Mouse (Mus musculus): ENCODE results near the gene Slc17a1. TPM values are rescaled to one million over a fixed set of nuclear protein-coding genes. Genes with fewer than 3 reads are reported as not detected.

Slc17a1 gene
- total and polyA plus RNA-seq, 2 experiments from 2014 or later: not detected

GRCm38 (mm10) chr13:23930461-23930860, 62.9 kb downstream of the Slc17a1 start:
- Histone ChIP-seq H3K4me3 (ENCODE audit: low read length) (no peak overlapping the region), H3K9me3 (ENCODE audit: low read length) (no peaks in the 10 kb centered on the region), H3K4me2 (ENCODE audit: low read depth, low read length) (no peak overlapping the region), H3K9ac (replicated peaks; ENCODE audit: low read length) (no peak overlapping the region), H3K27me3 (ENCODE audit: insufficient read depth, low read length) (no peaks in the 10 kb centered on the region), H3K4me1 (ENCODE audit: insufficient read depth, low read length) (no peaks in the 10 kb centered on the region), H3K27ac (no peak overlapping the region), H3K36me3 (ENCODE audit: insufficient read depth, low read length) (no peaks in the 10 kb centered on the region)
- 93% methylated on average over 9 of the region's 9 CpGs for WGBS
- ATAC-seq: no peak
- DNase-seq (ENCODE audit: low spot score): no peak
- no peak for TF ChIP-seq CTCF (IDR thresholded peaks at IDR 0.05; ENCODE audit: low read depth)

GRCm38 (mm10) chr13:23930904-23931303, 63.4 kb downstream of the Slc17a1 start:
- no peaks in the 10 kb centered on the region for H3K9me3 ChIP-seq (ENCODE audit: low read length)
- 74% methylated on average over 11 of the region's 11 CpGs for WGBS
- no peak for ATAC-seq
- H3K27ac ChIP-seq: no peak overlapping the region
- DNase-seq (ENCODE audit: low spot score): no peak
- H3K4me2 ChIP-seq (ENCODE audit: low read depth, low read length): no peak overlapping the region
- H3K4me1 ChIP-seq (ENCODE audit: insufficient read depth, low read length): no peaks in the 10 kb centered on the region
- H3K27me3 ChIP-seq (ENCODE audit: insufficient read depth, low read length): no peaks in the 10 kb centered on the region
- no peaks in the 10 kb centered on the region for H3K36me3 ChIP-seq (ENCODE audit: insufficient read depth, low read length)
- H3K9ac ChIP-seq (replicated peaks; ENCODE audit: low read length): no peak overlapping the region
- TF ChIP-seq CTCF (IDR thresholded peaks at IDR 0.05; ENCODE audit: low read depth): no peak
- no peak overlapping the region for H3K4me3 ChIP-seq (ENCODE audit: low read length)

- Histone ChIP-seq H3K27me3 (ENCODE audit: insufficient read depth, low read length) (no peaks in the 10 kb centered on the region), H3K9ac (replicated peaks; ENCODE audit: low read length) (no peak within 1 kb of the TSS), H3K36me3 (ENCODE audit: insufficient read depth, low read length) (no peaks in the 10 kb centered on the region), H3K4me1 (ENCODE audit: insufficient read depth, low read length) (no peaks in the 10 kb centered on the region), H3K4me3 (ENCODE audit: low read length) (no peak within 1 kb of the TSS), H3K4me2 (ENCODE audit: low read depth, low read length) (no peak within 1 kb of the TSS), H3K27ac (no peak within 1 kb of the TSS), H3K9me3 (ENCODE audit: low read length) (no peaks in the 10 kb centered on the region)
- ATAC-seq: no peak
- WGBS: 94% methylated on average over 32 of the region's 39 CpGs
- DNase-seq (ENCODE audit: low spot score): no peak
- TF ChIP-seq CTCF (IDR thresholded peaks at IDR 0.05; ENCODE audit: low read depth): no peak
These were observed 66.1 kb downstream of the Slc17a1 start, which contains the start of gene Hist1h2ba for GRCm38 (mm10) chr13:23933421-23934210. Hist1h2ba (minus strand) TSS chr13:23934156.

- Histone ChIP-seq H3K4me3 (ENCODE audit: low read length) (no peak within 1 kb of the TSS), H3K4me1 (ENCODE audit: insufficient read depth, low read length) (no peaks in the 10 kb centered on the region)
- 94% methylated on average over 10 of the region's 10 CpGs for WGBS
These were observed 66.6 kb downstream of the Slc17a1 start, which contains the start of gene Hist1h2aa for GRCm38 (mm10) chr13:23934211-23934520. Hist1h2aa (plus strand) TSS chr13:23934462.

GRCm38 (mm10) chr13:23938699-23939098, 71.1 kb downstream of the Slc17a1 start:
- Histone ChIP-seq H3K36me3 (ENCODE audit: insufficient read depth, low read length) (no peaks in the 10 kb centered on the region), H3K27ac (no peak overlapping the region), H3K4me2 (ENCODE audit: low read depth, low read length) (no peak overlapping the region), H3K27me3 (ENCODE audit: insufficient read depth, low read length) (no peaks in the 10 kb centered on the region), H3K9ac (replicated peaks; ENCODE audit: low read length) (no peak overlapping the region), H3K9me3 (ENCODE audit: low read length) (no peaks in the 10 kb centered on the region), H3K4me1 (ENCODE audit: insufficient read depth, low read length) (no peaks in the 10 kb centered on the region), H3K4me3 (ENCODE audit: low read length) (no peak overlapping the region)
- ATAC-seq: no peak
- peak; percentile 54 for DNase-seq (ENCODE audit: low spot score)
- TF ChIP-seq CTCF (IDR thresholded peaks at IDR 0.05; ENCODE audit: low read depth): no peak
- 84% methylated on average over 1 of the region's 1 CpGs for WGBS

More at GRCm38 (mm10) chr13:23934211-23934520, 66.6 kb downstream of the Slc17a1 start, which contains the start of gene Hist1h2aa:
- DNase-seq (ENCODE audit: low spot score) (no peak), ATAC-seq (no peak)
- H3K27me3 ChIP-seq (ENCODE audit: insufficient read depth, low read length): no peaks in the 10 kb centered on the region
- no peaks in the 10 kb centered on the region for H3K36me3 ChIP-seq (ENCODE audit: insufficient read depth, low read length)
- TF ChIP-seq CTCF (IDR thresholded peaks at IDR 0.05; ENCODE audit: low read depth): no peak
- no peak within 1 kb of the TSS for H3K9ac ChIP-seq (replicated peaks; ENCODE audit: low read length)
- no peak within 1 kb of the TSS for H3K4me2 ChIP-seq (ENCODE audit: low read depth, low read length)
- H3K27ac ChIP-seq: no peak within 1 kb of the TSS
- H3K9me3 ChIP-seq (ENCODE audit: low read length): no peaks in the 10 kb centered on the region

- H3K4me1 ChIP-seq (ENCODE audit: insufficient read depth, low read length): no peaks in the 10 kb centered on the region
- no peak for ATAC-seq
- H3K4me3 ChIP-seq (ENCODE audit: low read length): no peak overlapping the region
- no peak overlapping the region for H3K27ac ChIP-seq
- H3K27me3 ChIP-seq (ENCODE audit: insufficient read depth, low read length): no peaks in the 10 kb centered on the region
- no peaks in the 10 kb centered on the region for H3K36me3 ChIP-seq (ENCODE audit: insufficient read depth, low read length)
- 58% methylated on average over 6 of the region's 6 CpGs for WGBS
- TF ChIP-seq CTCF (IDR thresholded peaks at IDR 0.05; ENCODE audit: low read depth): no peak
- no peak for DNase-seq (ENCODE audit: low spot score)
- H3K4me2 ChIP-seq (ENCODE audit: low read depth, low read length): no peak overlapping the region
- H3K9ac ChIP-seq (replicated peaks; ENCODE audit: low read length): no peak overlapping the region
- H3K9me3 ChIP-seq (ENCODE audit: low read length): no peaks in the 10 kb centered on the region
These were observed 72.7 kb downstream of the Slc17a1 start for GRCm38 (mm10) chr13:23940291-23940690.

- Histone ChIP-seq H3K27me3 (ENCODE audit: insufficient read depth, low read length) (no peaks in the 10 kb centered on the region), H3K9ac (replicated peaks; ENCODE audit: low read length) (no peak overlapping the region), H3K4me3 (ENCODE audit: low read length) (no peak overlapping the region), H3K4me1 (ENCODE audit: insufficient read depth, low read length) (no peaks in the 10 kb centered on the region), H3K36me3 (ENCODE audit: insufficient read depth, low read length) (no peaks in the 10 kb centered on the region), H3K4me2 (ENCODE audit: low read depth, low read length) (no peak overlapping the region), H3K27ac (no peak overlapping the region), H3K9me3 (ENCODE audit: low read length) (no peaks in the 10 kb centered on the region)
- peak; percentile 51 for TF ChIP-seq CTCF (IDR thresholded peaks at IDR 0.05; ENCODE audit: low read depth)
- ATAC-seq: no peak
- 58% methylated on average over 2 of the region's 2 CpGs for WGBS
- peak; percentile 44 for DNase-seq (ENCODE audit: low spot score)
These were observed 75.3 kb downstream of the Slc17a1 start for GRCm38 (mm10) chr13:23942861-23943260.

Small RNA genes within 50 kb of the gene (microRNA-seq; reads per million reads assigned to microRNA genes)
- 0 reads per million in 2 experiments for gene Gm44344

Other genes starting within 250 kb of the Slc17a1 start
- 262 and 304 TPM in 2 replicates for gene Hist1h2be, start 246.6 kb upstream of the Slc17a1 start, total RNA-seq (2014; rRNA removed)
- 0.30 and 0.41 TPM in 2 replicates for gene Hist1h2be, start 246.6 kb upstream of the Slc17a1 start, polyA plus RNA-seq (2015; fragmentation: Nextera tagmentation; extraction: Ambion mirVana)
- 281 and 348 TPM in 2 replicates for gene Hist1h1e, start 245.2 kb upstream of the Slc17a1 start, total RNA-seq (2014; rRNA removed)
- 20.1 and 21.9 TPM in 2 replicates for gene Hist1h1e, start 245.2 kb upstream of the Slc17a1 start, polyA plus RNA-seq (2015; fragmentation: Nextera tagmentation; extraction: Ambion mirVana)
- gene Hist1h2ac, start 183.8 kb upstream of the Slc17a1 start, total RNA-seq (2014; rRNA removed): 63.3 and 98.5 TPM in 2 replicates
- 0.30 and 0.38 TPM in 2 replicates for gene Hist1h2ac, start 183.8 kb upstream of the Slc17a1 start, polyA plus RNA-seq (2015; fragmentation: Nextera tagmentation; extraction: Ambion mirVana)
- gene Hist1h2bc, start 183.6 kb upstream of the Slc17a1 start, total RNA-seq (2014; rRNA removed): 189 and 295 TPM in 2 replicates
- 36.1 and 46.1 TPM in 2 replicates for gene Hist1h2bc, start 183.6 kb upstream of the Slc17a1 start, polyA plus RNA-seq (2015; fragmentation: Nextera tagmentation; extraction: Ambion mirVana)
- gene Hist1h1t, start 171.9 kb upstream of the Slc17a1 start, total RNA-seq (2014; rRNA removed): 1.1 and 1.6 TPM in 2 replicates
- gene Hist1h1t, start 171.9 kb upstream of the Slc17a1 start, polyA plus RNA-seq (2015; fragmentation: Nextera tagmentation; extraction: Ambion mirVana): not detected in 2 replicates
- 1,149 and 1,400 TPM in 2 replicates for gene Hist1h4c, start 169.3 kb upstream of the Slc17a1 start, total RNA-seq (2014; rRNA removed)
- gene Hist1h4c, start 169.3 kb upstream of the Slc17a1 start, polyA plus RNA-seq (2015; fragmentation: Nextera tagmentation; extraction: Ambion mirVana): 4.0 and 4.6 TPM in 2 replicates
- gene Hfe, start 156.9 kb upstream of the Slc17a1 start, total RNA-seq (2014; rRNA removed): 3.2 and 11.1 TPM in 2 replicates
- 7.9 and 8.6 TPM in 2 replicates for gene Hfe, start 156.9 kb upstream of the Slc17a1 start, polyA plus RNA-seq (2015; fragmentation: Nextera tagmentation; extraction: Ambion mirVana)
- 508 and 626 TPM in 2 replicates for gene Hist1h1c, start 128.9 kb upstream of the Slc17a1 start, total RNA-seq (2014; rRNA removed)
- gene Hist1h1c, start 128.9 kb upstream of the Slc17a1 start, polyA plus RNA-seq (2015; fragmentation: Nextera tagmentation; extraction: Ambion mirVana): 31.4 and 35.4 TPM in 2 replicates
- 1,362 and 1,480 TPM in 2 replicates for gene Hist1h3c, start 122.1 kb upstream of the Slc17a1 start, total RNA-seq (2014; rRNA removed)
- 1.6 and 2.1 TPM in 2 replicates for gene Hist1h3c, start 122.1 kb upstream of the Slc17a1 start, polyA plus RNA-seq (2015; fragmentation: Nextera tagmentation; extraction: Ambion mirVana)
- 1,454 and 1,759 TPM in 2 replicates for gene Hist1h2bb, start 121.0 kb upstream of the Slc17a1 start, total RNA-seq (2014; rRNA removed)
- 0.49 and 0.55 TPM in 2 replicates for gene Hist1h2bb, start 121.0 kb upstream of the Slc17a1 start, polyA plus RNA-seq (2015; fragmentation: Nextera tagmentation; extraction: Ambion mirVana)
- 349 and 438 TPM in 2 replicates for gene Hist1h2ab, start 116.6 kb upstream of the Slc17a1 start, total RNA-seq (2014; rRNA removed)
- 7.4 and 10.4 TPM in 2 replicates for gene Hist1h2ab, start 116.6 kb upstream of the Slc17a1 start, polyA plus RNA-seq (2015; fragmentation: Nextera tagmentation; extraction: Ambion mirVana)
- gene Hist1h3b, start 115.5 kb upstream of the Slc17a1 start, total RNA-seq (2014; rRNA removed): 956 and 1,079 TPM in 2 replicates
- gene Hist1h3b, start 115.5 kb upstream of the Slc17a1 start, polyA plus RNA-seq (2015; fragmentation: Nextera tagmentation; extraction: Ambion mirVana): 2.6 and 3.2 TPM in 2 replicates
- 334 and 514 TPM in 2 replicates for gene Hist1h4b, start 110.7 kb upstream of the Slc17a1 start, total RNA-seq (2014; rRNA removed)
- 1.3 and 2.8 TPM in 2 replicates for gene Hist1h4b, start 110.7 kb upstream of the Slc17a1 start, polyA plus RNA-seq (2015; fragmentation: Nextera tagmentation; extraction: Ambion mirVana)
- gene Hist1h4a, start 106.5 kb upstream of the Slc17a1 start, total RNA-seq (2014; rRNA removed): 789 and 958 TPM in 2 replicates
- gene Hist1h4a, start 106.5 kb upstream of the Slc17a1 start, polyA plus RNA-seq (2015; fragmentation: Nextera tagmentation; extraction: Ambion mirVana): 0.53 TPM in 1 of 2 replicates, not detected in the other
- gene Hist1h3a, start 105.4 kb upstream of the Slc17a1 start, total RNA-seq (2014; rRNA removed): 2,055 and 2,536 TPM in 2 replicates
- 1.5 and 2.1 TPM in 2 replicates for gene Hist1h3a, start 105.4 kb upstream of the Slc17a1 start, polyA plus RNA-seq (2015; fragmentation: Nextera tagmentation; extraction: Ambion mirVana)
- 223 and 241 TPM in 2 replicates for gene Hist1h1a, start 104.1 kb upstream of the Slc17a1 start, total RNA-seq (2014; rRNA removed)
- 0.59 and 0.61 TPM in 2 replicates for gene Hist1h1a, start 104.1 kb upstream of the Slc17a1 start, polyA plus RNA-seq (2015; fragmentation: Nextera tagmentation; extraction: Ambion mirVana)
- gene Trim38, start 97.8 kb upstream of the Slc17a1 start, total RNA-seq (2014; rRNA removed): not detected in 2 replicates
- gene Trim38, start 97.8 kb upstream of the Slc17a1 start, polyA plus RNA-seq (2015; fragmentation: Nextera tagmentation; extraction: Ambion mirVana): not detected in 2 replicates
- not detected in 2 replicates for gene Slc17a2, start 60.8 kb upstream of the Slc17a1 start, total RNA-seq (2014; rRNA removed)
- 0.10 TPM in 1 of 2 replicates, not detected in the other for gene Slc17a2, start 60.8 kb upstream of the Slc17a1 start, polyA plus RNA-seq (2015; fragmentation: Nextera tagmentation; extraction: Ambion mirVana)
- not detected in 2 replicates for gene Slc17a3, start 28.3 kb upstream of the Slc17a1 start, total RNA-seq (2014; rRNA removed)
- not detected in 2 replicates for gene Slc17a3, start 28.3 kb upstream of the Slc17a1 start, polyA plus RNA-seq (2015; fragmentation: Nextera tagmentation; extraction: Ambion mirVana)
- not detected in 2 replicates for gene Slc17a4, start 47.3 kb downstream of the Slc17a1 start, total RNA-seq (2014; rRNA removed)
- gene Slc17a4, start 47.3 kb downstream of the Slc17a1 start, polyA plus RNA-seq (2015; fragmentation: Nextera tagmentation; extraction: Ambion mirVana): not detected in 2 replicates
- not detected in 2 replicates for gene Hist1h2ba, start 66.4 kb downstream of the Slc17a1 start, total RNA-seq (2014; rRNA removed)
- gene Hist1h2ba, start 66.4 kb downstream of the Slc17a1 start, polyA plus RNA-seq (2015; fragmentation: Nextera tagmentation; extraction: Ambion mirVana): not detected in 2 replicates
- not detected in 2 replicates for gene Hist1h2aa, start 66.7 kb downstream of the Slc17a1 start, total RNA-seq (2014; rRNA removed)
- gene Hist1h2aa, start 66.7 kb downstream of the Slc17a1 start, polyA plus RNA-seq (2015; fragmentation: Nextera tagmentation; extraction: Ambion mirVana): not detected in 2 replicates
- gene Scgn, start 123.5 kb downstream of the Slc17a1 start, total RNA-seq (2014; rRNA removed): 0.42 TPM in 1 of 2 replicates, not detected in the other
- gene Scgn, start 123.5 kb downstream of the Slc17a1 start, polyA plus RNA-seq (2015; fragmentation: Nextera tagmentation; extraction: Ambion mirVana): 1.1 and 1.2 TPM in 2 replicates